18 mouse cellular contexts compared by ENCODE assay signal in genomic region chr7:56519741-56520140, GRCm38 (mm10).
DNase-seq lines count a peak whose midpoint lies in the region; ATAC-seq and TF ChIP-seq lines count a peak whose summit lies in the region.
"Had no signal": no experiment of that assay in that cellular context is flagged by ENCODE, and none has a peak within 500 bp of the region (broad histone marks: within the 10 kb centered on the region; RNA-seq: fewer than 3 reads in every experiment).

No protein-coding gene starts in this region.

- TF ChIP-seq CTCF in lung, embryonic 14.5 days (IDR thresholded peaks at IDR 0.05; ENCODE audit: low read depth), result no peak

- no peaks in the 10 kb centered on the region for H3K9me3 ChIP-seq in lung, embryonic 14.5 days (ENCODE audit: low read depth, low read length)
- no peaks in the 10 kb centered on the region for H3K9me3 ChIP-seq in ES-E14 (ENCODE audit: control insufficient read depth, insufficient read depth, low read depth, low read length)
- H3K9me3 ChIP-seq in stomach, embryonic 14.5 days (ENCODE audit: control insufficient read depth, low read depth, low read length), result no peaks in the 10 kb centered on the region
- H3K9me3 ChIP-seq: embryonic facial prominence, embryonic 15.5 days; forebrain, embryonic 10.5 days; neural tube, embryonic 13.5 days had no signal

- in situ Hi-C loops in ES-E14 (cut with MboI; ENCODE audit: low sequenced_read_pairs in 2 of 2, unreplicated experiment in 2 of 2), result no loop called here

- WGBS in lung, embryonic 14.5 days, result 3% methylated on average over 5 of the region's 5 CpGs
- WGBS in stomach, embryonic 14.5 days, result 7% methylated on average over 5 of the region's 5 CpGs

- no peak overlapping the region for H3K9ac ChIP-seq in lung, embryonic 14.5 days
- no peak overlapping the region for H3K9ac ChIP-seq in ES-E14 (ENCODE audit: insufficient read depth, low read depth, low read length, poor library complexity, severe bottlenecking)
- no peak overlapping the region for H3K9ac ChIP-seq in stomach, embryonic 14.5 days (replicated peaks; ENCODE audit: low read depth, low read length)
- H3K9ac ChIP-seq: embryonic facial prominence, embryonic 15.5 days; neural tube, embryonic 13.5 days had no signal

- no peak overlapping the region for H3K4me3 ChIP-seq in lung, embryonic 14.5 days (ENCODE audit: low read depth, low read length)
- H3K4me3 ChIP-seq in ES-E14 (ENCODE audit: insufficient read depth in 1 of 2, low read depth in 1 of 2, low read length in 2 of 2, poor library complexity in 1 of 2, severe bottlenecking in 1 of 2), result no peak overlapping the region
- H3K4me3 ChIP-seq in stomach, embryonic 14.5 days (ENCODE audit: low read depth, low read length), result no peak overlapping the region
- H3K4me3 ChIP-seq: embryonic facial prominence, embryonic 15.5 days; forebrain, embryonic 10.5 days; neural tube, embryonic 13.5 days had no signal

- H3K4me1 ChIP-seq in lung, embryonic 14.5 days (ENCODE audit: insufficient read depth), result no peaks in the 10 kb centered on the region
- peaks cover 0 to 7% of the 10 kb centered on the region in 2 experiments; a peak in 2 of 4 replicates for H3K4me1 ChIP-seq in ES-E14 (ENCODE audit: control insufficient read depth in 2 of 2, insufficient read depth in 2 of 2, low read length in 2 of 2, poor library complexity in 1 of 2)
- H3K4me1 ChIP-seq in stomach, embryonic 14.5 days (ENCODE audit: control insufficient read depth, insufficient read depth, low read length), result no peaks in the 10 kb centered on the region
- H3K4me1 ChIP-seq: embryonic facial prominence, embryonic 15.5 days had no signal

- H3K36me3 ChIP-seq in lung, embryonic 14.5 days (ENCODE audit: insufficient read depth), result no peaks in the 10 kb centered on the region
- H3K36me3 ChIP-seq in ES-E14 (ENCODE audit: control insufficient read depth, insufficient read depth, low read length, poor library complexity, severe bottlenecking), result no peaks in the 10 kb centered on the region
- H3K36me3 ChIP-seq in stomach, embryonic 14.5 days (ENCODE audit: control insufficient read depth, insufficient read depth, low read length), result no peaks in the 10 kb centered on the region
- H3K36me3 ChIP-seq: embryonic facial prominence, embryonic 15.5 days; forebrain, embryonic 10.5 days; neural tube, embryonic 13.5 days had no signal

- H3K4me2 ChIP-seq in lung, embryonic 14.5 days, result 0 out of 2 replicates have a peak overlapping the region, but pooled peaks have one; percentile 12
- H3K4me2 ChIP-seq in stomach, embryonic 14.5 days (replicated peaks; ENCODE audit: low read depth, low read length), result 0 out of 2 replicates have a peak overlapping the region, but pooled peaks have one; percentile 12
- H3K4me2 ChIP-seq: embryonic facial prominence, embryonic 15.5 days; neural tube, embryonic 13.5 days had no signal

- no peaks in the 10 kb centered on the region for H3K27me3 ChIP-seq in lung, embryonic 14.5 days (ENCODE audit: insufficient read depth, low read length)
- H3K27me3 ChIP-seq in stomach, embryonic 14.5 days (ENCODE audit: control insufficient read depth, insufficient read depth, low read length), result no peaks in the 10 kb centered on the region
- H3K27me3 ChIP-seq: embryonic facial prominence, embryonic 15.5 days; neural tube, embryonic 13.5 days had no signal

- peak; percentile 9 for DNase-seq in lung, embryonic 14.5 days
- no peak for DNase-seq in lung, adult 18-20 months
- peak; percentile 35 for DNase-seq in ES-E14 (ENCODE audit: low read depth, low spot score)
- peak; percentile 18 for DNase-seq in brain, adult 2 months (ENCODE audit: low read depth, low spot score)
- DNase-seq in c-Kit-positive CD71-positive TER-119-positive erythroid progenitor cells, embryonic 14.5 days (ENCODE audit: low spot score), result no peak
- no peak for DNase-seq in thymus, postnatal 4 days
- DNase-seq: adrenal gland, adult 8-10 months; gastrocnemius, postnatal 14 days; heart, postnatal 14 days; kidney, adult 2 months; kidney, postnatal 4 days; thymus, adult 2 months had no signal

- no peak for ATAC-seq in lung, embryonic 14.5 days (ENCODE audit: insufficient read depth)
- ATAC-seq in stomach, embryonic 14.5 days (ENCODE audit: insufficient number of reproducible peaks, insufficient read depth, low FRiP score, low read depth), result 0 out of 2 replicates have a peak, but pooled peaks have one; percentile 18
- ATAC-seq: hindbrain, postnatal 0 days had no signal

- no peak overlapping the region for H3K27ac ChIP-seq in lung, embryonic 14.5 days (ENCODE audit: low read depth)
- H3K27ac ChIP-seq in ES-E14 (ENCODE audit: insufficient read depth, low read depth, low read length, poor library complexity, severe bottlenecking), result no peak overlapping the region
- no peak overlapping the region for H3K27ac ChIP-seq in stomach, embryonic 14.5 days (ENCODE audit: low read length)
- H3K27ac ChIP-seq: embryonic facial prominence, embryonic 15.5 days; forebrain, embryonic 10.5 days; hindbrain, postnatal 0 days; macrophage; neural tube, embryonic 13.5 days had no signal

TF ChIP-seq in ES-E14, 5 proteins besides CTCF, POLR2A, EP300 and RAD21:
- TF ChIP-seq MAFK (IDR thresholded peaks at IDR 0.05; ENCODE audit: insufficient read depth, low read depth, low read length) (no peak), ZNF384 (IDR thresholded peaks at IDR 0.05; ENCODE audit: low read depth, low read length) (no peak), ZC3H11A (IDR thresholded peaks at IDR 0.05; ENCODE audit: borderline replicate concordance, low read depth, low read length) (no peak)

Comparison
In these comparisons a context has a peak if more than half of its experiments do, and no peak if none do; other contexts are left out.
1. DNase-seq: peak in lung, embryonic 14.5 days (single experiment), ES-E14 (single experiment) and brain, adult 2 months (single experiment); none in lung, adult 18-20 months (0 of 2), c-Kit-positive CD71-positive TER-119-positive erythroid progenitor cells, embryonic 14.5 days (single experiment) and thymus, postnatal 4 days (single experiment).